Mouse (Mus musculus) heart, embryonic 12.5 days (tissue): ENCODE data around the gene Kynu. TPM values are rescaled to one million over a fixed set of nuclear protein-coding genes. Genes with fewer than 3 reads are reported as not detected.

ENCODE experiments used
- ATAC-seq: fragments of 200-750 bp; cut with Nextera tagmentation; 2 replicates; pipeline ENCODE4 v1.8.0; 2017; ENCODE audit warnings: moderate TSS enrichment, moderate library complexity; ENCODE audit not compliant: insufficient number of reproducible peaks, low FRiP score
- H3K27ac ChIP-seq: fragments of 300-500 bp; sonication (generic); 2 replicates; pipeline ENCODE4 v1.5.1; 2016; ENCODE audit warnings: mild to moderate bottlenecking, moderate library complexity; ENCODE audit not compliant: poor library complexity, severe bottlenecking
- H3K27me3 ChIP-seq: fragments of 300-500 bp; sonication (generic); replicated peaks from 2 replicates; pipeline ENCODE4 v1.6.1; 2016; ENCODE audit warnings: mild to moderate bottlenecking, moderate library complexity
- H3K36me3 ChIP-seq: fragments of 300-500 bp; sonication (generic); 2 replicates; pipeline ENCODE4 v1.6.1; 2016; ENCODE audit warnings: mild to moderate bottlenecking, moderate library complexity
- H3K4me1 ChIP-seq: fragments of 300-500 bp; sonication (generic); replicated peaks from 2 replicates; pipeline ENCODE4 v1.6.1; 2016; ENCODE audit warnings: mild to moderate bottlenecking
- H3K4me2 ChIP-seq: fragments of 300-500 bp; sonication (generic); 2 replicates; pipeline ENCODE4 v1.6.1; 2016; ENCODE audit warnings: mild to moderate bottlenecking, moderate library complexity
- H3K4me3 ChIP-seq: fragments of 300-500 bp; sonication (generic); 2 replicates; pipeline ENCODE4 v1.5.1; 2016; ENCODE audit warnings: mild to moderate bottlenecking
- H3K9ac ChIP-seq: fragments of 300-500 bp; sonication (generic); 2 replicates; pipeline ENCODE4 v1.6.1; 2016; ENCODE audit warnings: mild to moderate bottlenecking, moderate library complexity
- H3K9me3 ChIP-seq: fragments of 300-500 bp; sonication (generic); replicated peaks from 2 replicates; pipeline ENCODE4 v1.6.1; 2016; ENCODE audit warnings: mild to moderate bottlenecking, moderate library complexity
- WGBS: fragments of 180-500 bp; shearing (Covaris S2); methylation state at CpG from one replicate; pipeline ENCODE4 v1.1.7; 2016; 5-methylcytosine and 5-hydroxymethylcytosine counted together
- polyA plus RNA-seq: library from polyadenylated mRNA; unstranded; fragments of >200 nt; fragmentation: Nextera tagmentation; extraction: Ambion mirVana; gene quantifications from 2 replicates; pipeline ENCODE4 v1.2.1, GENCODE M21; 2016

Gene Kynu
- polyA plus RNA-seq, 1 experiment from 2014 or later = not detected

DNA sequence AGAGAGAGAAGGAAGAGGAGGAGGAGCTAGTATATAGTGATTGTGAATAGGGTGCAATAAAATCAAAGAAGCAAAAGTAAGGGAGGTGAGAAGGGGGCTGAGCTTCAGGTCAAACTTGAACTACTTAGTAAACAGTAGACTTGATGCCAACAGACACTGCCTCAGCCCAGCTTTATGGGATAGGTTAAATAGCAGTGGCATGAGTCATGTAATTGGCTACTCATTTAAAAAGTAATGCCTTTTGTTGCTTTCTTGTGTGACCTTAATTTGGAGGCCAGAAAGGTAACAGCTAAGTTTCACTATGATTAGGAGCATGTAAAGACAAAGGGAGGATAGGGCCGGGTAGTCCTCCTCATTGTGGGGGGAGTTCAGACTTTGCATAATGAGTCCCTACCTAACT, 13.3 kb downstream of the Kynu start:
- Histone ChIP-seq H3K27me3 (no peaks in the 10 kb centered on the region), H3K4me1 (no peaks in the 10 kb centered on the region), H3K27ac (no peak overlapping the region), H3K9ac (no peak overlapping the region), H3K9me3 (no peaks in the 10 kb centered on the region), H3K4me2 (no peak overlapping the region), H3K36me3 (no peaks in the 10 kb centered on the region), H3K4me3 (no peak overlapping the region)
- ATAC-seq = no peak
- WGBS = 68% methylated on average over 1 of the region's 1 CpGs

DNA sequence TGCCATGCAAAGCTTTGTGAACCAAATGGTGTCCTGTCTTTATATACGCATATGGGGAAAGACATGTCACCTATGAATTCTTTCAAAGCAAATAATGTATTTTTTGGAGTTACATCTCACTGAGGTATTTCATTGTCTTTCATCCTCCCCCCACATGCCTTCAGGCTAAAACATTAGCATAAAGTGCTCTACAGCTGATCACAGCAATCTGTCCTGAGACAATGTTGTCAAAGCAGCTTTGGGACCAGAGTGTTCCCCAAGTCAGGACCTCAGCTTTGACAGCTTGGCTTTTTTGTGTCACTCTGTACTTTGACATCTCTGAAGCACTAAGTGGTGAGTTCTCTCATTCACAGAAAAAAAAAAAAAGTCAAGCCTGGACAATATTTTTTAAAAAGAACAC, 18.4 kb downstream of the Kynu start:
- no peak overlapping the region for H3K27ac ChIP-seq
- WGBS = 87% methylated on average over 1 of the region's 1 CpGs
- no peaks in the 10 kb centered on the region for H3K27me3 ChIP-seq
- no peaks in the 10 kb centered on the region for H3K36me3 ChIP-seq
- H3K9ac ChIP-seq = no peak overlapping the region
- no peaks in the 10 kb centered on the region for H3K9me3 ChIP-seq
- H3K4me2 ChIP-seq = no peak overlapping the region
- ATAC-seq = no peak
- H3K4me1 ChIP-seq = no peaks in the 10 kb centered on the region
- no peak overlapping the region for H3K4me3 ChIP-seq

DNA sequence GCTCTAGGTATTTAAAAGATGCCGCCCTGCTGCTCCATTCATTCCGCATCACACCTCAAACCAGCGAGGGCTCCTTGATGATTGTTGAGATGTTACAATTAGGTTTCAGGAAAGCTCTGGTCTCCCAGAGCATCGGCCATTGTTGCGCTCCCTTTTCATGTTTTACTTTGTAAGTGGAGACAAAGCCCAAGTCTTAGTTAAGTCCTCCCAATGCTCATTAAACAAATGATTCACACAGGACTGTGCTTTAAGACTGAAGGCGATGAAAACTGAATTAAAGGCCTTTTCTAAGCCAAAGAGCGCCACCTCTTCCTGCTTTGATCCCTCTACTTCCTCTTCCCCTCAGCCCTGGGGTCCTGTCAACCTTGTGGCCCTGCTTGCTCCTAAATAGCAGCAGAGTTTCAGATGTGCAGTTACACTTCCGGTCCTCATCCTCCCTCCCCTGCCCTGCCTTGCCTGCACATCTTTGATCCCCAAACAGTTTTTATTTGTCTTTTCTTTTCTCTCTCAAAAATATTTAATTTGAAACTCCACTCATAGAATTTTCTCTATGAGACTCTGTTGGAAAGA, 28.2 kb downstream of the Kynu start:
- no peak for ATAC-seq
- Histone ChIP-seq H3K9ac (no peak overlapping the region), H3K27ac (no peak overlapping the region), H3K27me3 (no peaks in the 10 kb centered on the region), H3K4me3 (no peak overlapping the region), H3K36me3 (no peaks in the 10 kb centered on the region), H3K4me2 (no peak overlapping the region), H3K9me3 (no peaks in the 10 kb centered on the region), H3K4me1 (no peaks in the 10 kb centered on the region)
- 74% methylated on average over 8 of the region's 8 CpGs for WGBS

DNA sequence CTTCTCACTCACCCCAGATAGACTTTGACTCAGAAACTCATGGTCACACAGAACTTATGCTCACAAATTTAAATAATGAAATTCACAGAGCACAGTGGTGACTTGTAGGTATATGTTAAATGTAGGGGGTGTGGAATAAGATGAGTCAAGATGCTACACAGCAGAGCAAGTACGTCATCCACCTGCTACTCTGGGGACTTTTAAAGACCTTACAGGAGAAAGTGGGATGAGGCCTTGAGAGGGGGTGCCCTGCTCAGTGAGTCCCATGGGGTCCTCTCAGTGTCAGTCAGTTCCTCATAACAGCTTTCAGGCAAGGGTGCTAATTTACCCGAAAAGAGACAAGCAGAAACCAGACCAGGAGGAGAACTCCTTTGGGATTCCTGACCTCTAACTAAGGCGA, 30.4 kb downstream of the Kynu start:
- WGBS = 62% methylated on average over 3 of the region's 3 CpGs
- Histone ChIP-seq H3K36me3 (no peaks in the 10 kb centered on the region), H3K9ac (no peak overlapping the region), H3K27me3 (no peaks in the 10 kb centered on the region), H3K4me3 (no peak overlapping the region), H3K9me3 (no peaks in the 10 kb centered on the region), H3K4me1 (no peaks in the 10 kb centered on the region), H3K27ac (no peak overlapping the region), H3K4me2 (no peak overlapping the region)
- no peak for ATAC-seq

DNA sequence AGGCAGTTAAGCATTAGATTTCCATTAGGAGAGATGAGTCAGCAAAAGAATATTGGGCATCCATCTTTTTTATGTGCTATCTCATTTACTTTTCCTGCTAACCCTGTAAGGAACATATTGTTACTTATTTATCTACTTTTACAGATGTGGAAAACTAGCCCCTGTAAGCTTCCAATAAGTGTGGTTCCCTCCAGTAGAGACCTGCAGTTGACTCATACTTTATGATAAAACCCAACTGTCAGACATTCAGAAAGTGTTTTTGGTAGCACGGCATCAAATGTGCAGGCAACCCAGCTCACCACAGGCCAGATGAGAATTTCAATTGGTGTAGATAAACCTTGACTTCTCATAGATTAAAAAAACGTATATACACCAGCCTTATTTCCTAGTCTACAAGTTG, 32.7 kb downstream of the Kynu start:
- Histone ChIP-seq H3K4me2 (no peak overlapping the region), H3K4me1 (no peaks in the 10 kb centered on the region), H3K27ac (no peak overlapping the region), H3K36me3 (no peaks in the 10 kb centered on the region), H3K9me3 (no peaks in the 10 kb centered on the region), H3K27me3 (no peaks in the 10 kb centered on the region), H3K9ac (no peak overlapping the region), H3K4me3 (no peak overlapping the region)
- WGBS = 60% methylated on average over 2 of the region's 2 CpGs
- no peak for ATAC-seq

DNA sequence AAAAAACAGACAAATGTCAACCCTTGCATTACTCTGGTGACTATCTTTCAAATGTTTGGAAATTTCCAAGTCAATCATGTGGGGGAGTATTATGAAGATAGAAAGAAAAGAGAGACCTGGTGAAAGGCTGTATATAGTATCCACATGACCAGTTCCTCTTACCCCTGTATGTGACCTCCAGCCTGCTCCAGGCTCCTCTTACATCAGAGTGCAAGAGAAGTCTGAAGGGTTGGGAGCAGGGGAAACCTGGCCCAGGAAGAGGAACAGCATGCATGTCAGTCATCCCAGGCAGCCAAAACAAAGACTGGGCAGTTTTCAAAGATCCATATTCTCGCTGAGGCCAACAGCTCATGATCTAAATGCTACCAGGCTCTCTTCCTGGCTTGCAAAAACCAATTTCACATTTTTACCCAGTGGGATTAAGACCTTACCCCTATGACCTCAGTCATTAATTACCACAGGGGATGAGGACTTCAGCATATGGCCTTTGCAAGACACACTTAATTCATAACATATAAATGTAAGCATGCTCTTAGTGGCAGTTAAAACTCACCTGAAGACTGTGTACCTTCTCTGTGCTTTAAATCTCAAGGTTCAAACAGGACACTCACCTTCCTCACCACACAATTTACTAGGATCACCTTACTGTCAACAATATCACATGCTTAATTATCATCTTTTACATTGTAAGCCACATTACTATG, 37.0 kb downstream of the Kynu start:
- WGBS = 63% methylated on average over 1 of the region's 1 CpGs
- Histone ChIP-seq H3K4me2 (no peak overlapping the region), H3K27ac (no peak overlapping the region), H3K9ac (no peak overlapping the region), H3K27me3 (no peaks in the 10 kb centered on the region), H3K36me3 (no peaks in the 10 kb centered on the region), H3K4me3 (no peak overlapping the region), H3K4me1 (no peaks in the 10 kb centered on the region), H3K9me3 (no peaks in the 10 kb centered on the region)
- no peak for ATAC-seq

DNA sequence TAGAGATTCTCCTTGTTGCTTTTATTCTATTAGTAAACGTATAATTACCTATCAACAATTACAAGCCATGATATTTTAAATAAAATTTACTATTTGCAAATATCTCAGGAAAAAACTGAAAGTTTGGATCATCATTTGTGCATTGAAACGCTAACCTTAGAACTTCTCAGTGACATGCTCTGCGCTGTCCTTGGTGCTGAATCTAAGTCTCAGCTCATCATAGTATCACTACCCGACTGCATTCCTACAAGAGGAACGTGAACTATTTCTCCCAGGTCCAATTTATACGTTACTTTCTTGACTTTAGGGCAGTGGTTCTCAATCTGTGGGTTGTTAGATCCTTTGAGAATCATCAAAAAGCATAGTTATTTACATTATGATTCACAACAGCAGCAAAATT, 58.4 kb downstream of the Kynu start:
- WGBS = 9% methylated on average over 6 of the region's 6 CpGs

DNA sequence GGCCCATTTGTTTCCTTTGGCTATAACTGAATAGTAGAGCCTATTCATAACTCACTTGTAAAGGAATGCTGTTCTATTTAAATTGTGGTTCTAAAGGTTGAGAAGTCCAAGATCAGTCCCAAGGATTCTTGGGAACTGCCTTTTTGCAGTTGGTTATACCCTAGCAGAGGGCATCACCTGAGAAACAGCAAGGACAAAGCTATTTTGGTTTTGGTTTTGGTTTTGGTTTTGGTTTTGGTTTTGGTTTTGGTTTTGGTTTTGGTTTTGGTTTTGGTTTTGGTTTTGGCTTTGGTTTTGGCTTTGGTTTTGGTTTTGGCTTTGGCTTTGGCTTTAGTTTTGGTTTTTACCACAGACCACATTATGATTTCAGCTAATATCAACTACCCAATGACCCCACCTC, 66.0 kb downstream of the Kynu start:
- Histone ChIP-seq H3K4me1 (no peaks in the 10 kb centered on the region), H3K9me3 (no peaks in the 10 kb centered on the region), H3K4me2 (no peak overlapping the region), H3K36me3 (no peaks in the 10 kb centered on the region), H3K27ac (no peak overlapping the region), H3K4me3 (no peak overlapping the region), H3K9ac (no peak overlapping the region), H3K27me3 (no peaks in the 10 kb centered on the region)
- ATAC-seq = no peak

More for the DNA sequence above, 58.4 kb downstream of the Kynu start:
- no peaks in the 10 kb centered on the region for H3K36me3 ChIP-seq
- H3K9ac ChIP-seq = no peak overlapping the region
- no peak overlapping the region for H3K27ac ChIP-seq
- H3K4me2 ChIP-seq = no peak overlapping the region
- H3K4me3 ChIP-seq = no peak overlapping the region
- H3K27me3 ChIP-seq = no peaks in the 10 kb centered on the region
- H3K9me3 ChIP-seq = no peaks in the 10 kb centered on the region
- H3K4me1 ChIP-seq = no peaks in the 10 kb centered on the region
- ATAC-seq = no peak

DNA sequence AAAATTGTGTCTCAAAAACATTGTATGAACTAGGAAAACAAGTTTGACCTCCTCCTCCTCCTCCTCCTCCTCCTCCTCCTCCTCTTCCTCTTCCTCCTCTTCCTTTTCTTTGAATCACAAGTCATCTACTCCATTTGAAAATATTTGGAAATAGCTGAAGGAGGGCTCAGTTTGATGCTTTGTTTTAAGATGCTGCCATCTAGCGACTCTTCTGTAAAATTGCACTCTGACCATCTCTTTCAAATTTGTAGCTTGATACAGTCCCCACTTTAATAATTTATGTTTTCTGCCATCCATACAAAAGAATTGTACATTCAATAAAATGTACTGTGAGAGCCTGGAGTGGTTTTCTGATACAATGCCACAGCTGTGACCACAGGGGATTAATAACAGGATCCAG, 67.7 kb downstream of the Kynu start:
- no peaks in the 10 kb centered on the region for H3K27me3 ChIP-seq
- WGBS = 0% methylated on average over 1 of the region's 1 CpGs

DNA sequence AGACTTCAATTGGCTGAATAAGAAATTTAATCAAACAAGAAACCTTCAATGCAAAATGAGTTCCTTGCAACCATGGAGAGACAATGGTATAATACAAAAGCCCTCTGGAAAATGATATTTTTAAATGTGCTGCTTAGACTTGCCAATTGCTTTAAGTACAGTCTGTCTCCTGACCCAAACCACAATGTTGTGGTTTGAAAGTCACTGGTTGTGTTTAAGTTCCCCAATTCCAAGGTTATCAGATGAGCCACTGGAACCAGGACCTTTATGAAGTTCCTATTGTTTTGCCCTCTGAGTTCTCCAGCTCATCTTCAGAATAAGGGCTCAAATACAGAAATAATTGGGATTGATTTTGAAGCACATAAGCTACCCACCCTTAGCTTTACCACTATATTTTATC, 76.7 kb downstream of the Kynu start:
- H3K27me3 ChIP-seq = no peaks in the 10 kb centered on the region
- H3K9me3 ChIP-seq = no peaks in the 10 kb centered on the region
- H3K4me2 ChIP-seq = no peak overlapping the region
- H3K9ac ChIP-seq = no peak overlapping the region
- no peaks in the 10 kb centered on the region for H3K4me1 ChIP-seq
- ATAC-seq = no peak
- H3K4me3 ChIP-seq = no peak overlapping the region
- H3K36me3 ChIP-seq = no peaks in the 10 kb centered on the region
- H3K27ac ChIP-seq = no peak overlapping the region

More for the DNA sequence above, 67.7 kb downstream of the Kynu start:
- no peak overlapping the region for H3K4me3 ChIP-seq
- H3K4me2 ChIP-seq = no peak overlapping the region
- H3K36me3 ChIP-seq = no peaks in the 10 kb centered on the region
- no peak for ATAC-seq
- no peak overlapping the region for H3K27ac ChIP-seq
- no peak overlapping the region for H3K9ac ChIP-seq
- no peaks in the 10 kb centered on the region for H3K4me1 ChIP-seq
- no peaks in the 10 kb centered on the region for H3K9me3 ChIP-seq

DNA sequence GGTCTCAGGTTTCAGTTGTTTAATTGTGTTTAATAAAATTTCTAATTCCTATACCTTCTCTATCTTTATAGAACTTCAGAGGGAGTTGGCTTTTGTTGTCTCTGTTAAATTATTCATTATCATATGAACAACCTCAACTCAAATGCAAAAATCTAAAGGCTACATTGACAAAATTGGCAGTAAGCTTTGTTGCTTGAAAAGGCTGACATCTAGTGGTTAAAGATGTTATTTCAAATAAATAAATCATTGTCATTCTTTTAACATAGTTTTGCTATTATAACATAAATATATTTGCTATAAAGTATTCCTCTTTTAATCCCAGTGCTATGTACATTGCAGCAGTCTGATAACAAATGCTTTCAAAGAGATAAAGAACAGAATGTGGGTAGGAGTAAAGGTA, 81.4 kb downstream of the Kynu start:
- Histone ChIP-seq H3K4me2 (no peak overlapping the region), H3K27me3 (no peaks in the 10 kb centered on the region), H3K27ac (no peak overlapping the region), H3K9ac (no peak overlapping the region), H3K36me3 (no peaks in the 10 kb centered on the region), H3K4me3 (no peak overlapping the region), H3K9me3 (no peaks in the 10 kb centered on the region), H3K4me1 (no peaks in the 10 kb centered on the region)
- no peak for ATAC-seq

DNA sequence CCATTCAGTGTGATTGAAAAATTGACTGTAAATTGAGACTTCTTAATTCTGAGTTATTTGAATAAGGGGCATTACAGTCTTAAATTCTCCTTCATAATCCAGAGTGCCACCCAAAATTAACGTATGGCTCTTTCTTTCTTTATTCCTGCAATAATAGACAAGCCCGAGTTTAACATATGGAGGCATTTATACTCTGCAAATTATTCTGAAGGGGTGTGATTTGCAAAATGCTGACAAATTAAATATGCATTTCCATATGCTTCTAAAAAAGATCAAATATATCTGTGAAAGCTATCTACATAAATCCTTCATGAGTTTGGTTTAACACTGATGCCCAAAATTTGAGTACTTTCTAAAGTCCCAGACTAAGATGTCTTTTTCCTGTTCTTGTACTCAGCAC, 91.8 kb downstream of the Kynu start:
- Histone ChIP-seq H3K4me2 (no peak overlapping the region), H3K36me3 (no peaks in the 10 kb centered on the region), H3K4me3 (no peak overlapping the region), H3K27ac (no peak overlapping the region), H3K4me1 (no peaks in the 10 kb centered on the region), H3K9ac (no peak overlapping the region), H3K27me3 (no peaks in the 10 kb centered on the region), H3K9me3 (no peaks in the 10 kb centered on the region)
- WGBS = 67% methylated on average over 2 of the region's 2 CpGs
- ATAC-seq = no peak
